Mouse (Mus musculus) MEL (cell line): ENCODE results near the gene Nosip. TPM values are rescaled to one million over a fixed set of nuclear protein-coding genes. Genes with fewer than 3 reads are reported as not detected.
"Not testable (repeated sequence)": the region's sequence is repeated elsewhere in the genome, so short reads cannot be mapped to it uniquely, and the experiment has no call there.

Experiments
- DNase-seq: peaks from one replicate; pipeline ENCODE4 v3.0.0; 2011; ENCODE audit warnings: low read depth, low spot score
- H3K27ac ChIP-seq: 2 replicates; pipeline ENCODE4 v1.5.1; 2012; ENCODE audit warnings: low read depth, mild to moderate bottlenecking, control low read depth, low read length, moderate library complexity; ENCODE audit not compliant: control insufficient read depth
- H3K27me3 ChIP-seq, 2 experiments: fragments of 150-350 bp in 1 of 2; sonication (generic) in 1 of 2; 2 replicates each; pipeline ENCODE4 v1.6.1; 2012; ENCODE audit warnings: low read length in 2 of 2, mild to moderate bottlenecking in 2 of 2, improper control_type of control experiment in 1 of 2, moderate library complexity in 1 of 2; ENCODE audit not compliant: insufficient read depth in 2 of 2, control insufficient read depth in 1 of 2
- H3K36me3 ChIP-seq, 2 experiments: 2 replicates each; pipeline ENCODE4 v1.6.1; 2012 to 2014; ENCODE audit warnings: low read length in 2 of 2, improper control_type of control experiment in 1 of 2, inconsistent platforms in 1 of 2, mild to moderate bottlenecking in 1 of 2; ENCODE audit not compliant: insufficient read depth in 2 of 2, control insufficient read depth in 1 of 2
- H3K4me1 ChIP-seq, 2 experiments: fragments of 150-350 bp in 1 of 2; sonication (generic) in 1 of 2; 2 replicates each; pipeline ENCODE4 v1.6.1; 2012; ENCODE audit warnings: low read length in 2 of 2, improper control_type of control experiment in 1 of 2, mild to moderate bottlenecking in 1 of 2; ENCODE audit not compliant: insufficient read depth in 2 of 2, control insufficient read depth in 1 of 2
- H3K4me3 ChIP-seq, 2 experiments: fragments of 150-350 bp in 1 of 2; sonication (generic) in 1 of 2; 2 replicates each; pipeline ENCODE4 v1.5.1; 2012; ENCODE audit warnings: low read depth in 2 of 2, low read length in 2 of 2, mild to moderate bottlenecking in 2 of 2, moderate library complexity in 2 of 2, control low read depth in 1 of 2, improper control_type of control experiment in 1 of 2; ENCODE audit not compliant: control insufficient read depth in 1 of 2, insufficient read depth in 1 of 2
- H3K79me2 ChIP-seq: 2 replicates; pipeline ENCODE4 v1.6.1; 2012; ENCODE audit warnings: mild to moderate bottlenecking, low read length, moderate library complexity; ENCODE audit not compliant: control insufficient read depth, poor library complexity, insufficient read depth
- H3K9ac ChIP-seq: 2 replicates; pipeline ENCODE4 v1.6.1; 2012; ENCODE audit warnings: low read depth, mild to moderate bottlenecking, control low read depth, low read length, moderate library complexity; ENCODE audit not compliant: control insufficient read depth, poor library complexity, severe bottlenecking
- H3K9me3 ChIP-seq: fragments of 150-350 bp; sonication (generic); replicated peaks from 2 replicates; pipeline ENCODE4 v1.6.1; 2012; ENCODE audit warnings: mild to moderate bottlenecking, low read length, improper control_type of control experiment, moderate library complexity; ENCODE audit not compliant: insufficient read depth
- BHLHE40 ChIP-seq: IDR thresholded peaks from 2 replicates; pipeline ENCODE4 v1.6.1; 2012; ENCODE audit warnings: low read depth, mild to moderate bottlenecking, inconsistent platforms, low read length, improper control_type of control experiment, borderline replicate concordance
- CHD2 ChIP-seq: IDR thresholded peaks from 2 replicates; pipeline ENCODE4 v1.6.1; 2011; ENCODE audit warnings: low read length, improper control_type of control experiment
- CTCF ChIP-seq, 3 experiments: IDR thresholded peaks in 2 of 3; conservative IDR thresholded peaks in 1 of 3; 2 replicates each; pipeline ENCODE4 v1.5.1; 2011 to 2012; ENCODE audit warnings: low read length in 3 of 3, low read depth in 2 of 3, mild to moderate bottlenecking in 2 of 3, improper control_type of control experiment in 1 of 3, inconsistent platforms in 1 of 3, mixed read lengths in 1 of 3, moderate library complexity in 1 of 3; ENCODE audit not compliant: control insufficient read depth in 1 of 3, insufficient read depth in 1 of 3, poor library complexity in 1 of 3, severe bottlenecking in 1 of 3
- EP300 ChIP-seq, 2 experiments: IDR thresholded peaks; 2 replicates each; pipeline ENCODE4 v1.6.1; 2011; ENCODE audit warnings: improper control_type of control experiment in 2 of 2, low read length in 2 of 2, low read depth in 1 of 2, mild to moderate bottlenecking in 1 of 2
- ETS1 ChIP-seq: IDR thresholded peaks from 2 replicates; pipeline ENCODE4 v1.6.1; 2012; ENCODE audit warnings: low read depth, mild to moderate bottlenecking, inconsistent platforms, low read length, improper control_type of control experiment, moderate library complexity
- GABPA ChIP-seq: IDR thresholded peaks from 2 replicates; pipeline ENCODE4 v1.6.1; 2012; ENCODE audit warnings: low read depth, mild to moderate bottlenecking, inconsistent platforms, low read length, improper control_type of control experiment, moderate library complexity
- HCFC1 ChIP-seq: IDR thresholded peaks from 2 replicates; pipeline ENCODE4 v1.6.1; 2012; ENCODE audit warnings: low read depth, mild to moderate bottlenecking, inconsistent platforms, low read length, improper control_type of control experiment, moderate library complexity
- JUND ChIP-seq: IDR thresholded peaks from 2 replicates; pipeline ENCODE4 v1.6.1; 2011; ENCODE audit warnings: low read depth, mild to moderate bottlenecking, improper control_type of control experiment, low read length
- KAT2A ChIP-seq: conservative IDR thresholded peaks from 2 replicates; pipeline ENCODE4 v1.6.1; 2012; ENCODE audit warnings: low read depth, low read length, improper control_type of control experiment, inconsistent platforms
- MAFK ChIP-seq: IDR thresholded peaks from 2 replicates; pipeline ENCODE4 v1.6.1; 2011; ENCODE audit warnings: low read depth, mild to moderate bottlenecking, low read length, improper control_type of control experiment, borderline replicate concordance
- MAZ ChIP-seq: IDR thresholded peaks from 2 replicates; pipeline ENCODE4 v1.6.1; 2012; ENCODE audit warnings: low read depth, mild to moderate bottlenecking, inconsistent platforms, low read length, improper control_type of control experiment
- MYB ChIP-seq: IDR thresholded peaks from 2 replicates; pipeline ENCODE4 v1.6.1; 2011; ENCODE audit warnings: mild to moderate bottlenecking, low read depth, low read length, improper control_type of control experiment
- MYC ChIP-seq: IDR thresholded peaks from 2 replicates; pipeline ENCODE4 v1.6.1; 2011; ENCODE audit warnings: low read depth, mild to moderate bottlenecking, low read length, improper control_type of control experiment, moderate library complexity
- NRF1 ChIP-seq: IDR thresholded peaks from 2 replicates; pipeline ENCODE4 v1.6.1; 2014; ENCODE audit warnings: low read depth, mild to moderate bottlenecking, inconsistent platforms, low read length, improper control_type of control experiment, moderate library complexity; ENCODE audit not compliant: poor library complexity, insufficient read depth, severe bottlenecking
- POLR2AphosphoS2 ChIP-seq: IDR thresholded peaks from 2 replicates; pipeline ENCODE4 v1.6.1; 2011; ENCODE audit warnings: low read length, improper control_type of control experiment
- RAD21 ChIP-seq: IDR thresholded peaks from 2 replicates; pipeline ENCODE4 v1.6.1; 2011; ENCODE audit warnings: mild to moderate bottlenecking, low read depth, low read length, improper control_type of control experiment
- SMC3 ChIP-seq: IDR thresholded peaks from 2 replicates; pipeline ENCODE4 v1.6.1; 2011; ENCODE audit warnings: low read depth, low read length, improper control_type of control experiment
- UBTF ChIP-seq: IDR thresholded peaks from 2 replicates; pipeline ENCODE4 v1.6.1; 2012; ENCODE audit warnings: low read depth, mild to moderate bottlenecking, inconsistent platforms, low read length, improper control_type of control experiment, moderate library complexity, borderline replicate concordance; ENCODE audit not compliant: insufficient read depth
- USF1 ChIP-seq: IDR thresholded peaks from 2 replicates; pipeline ENCODE4 v1.6.1; 2014; ENCODE audit warnings: low read depth, mild to moderate bottlenecking, inconsistent platforms, low read length, improper control_type of control experiment, moderate library complexity
- USF2 ChIP-seq, 2 experiments: IDR thresholded peaks; 2 replicates each; pipeline ENCODE4 v1.6.1; 2011 to 2012; ENCODE audit warnings: improper control_type of control experiment in 2 of 2, low read length in 2 of 2, borderline replicate concordance in 1 of 2, inconsistent platforms in 1 of 2, low read depth in 1 of 2, mild to moderate bottlenecking in 1 of 2; ENCODE audit not compliant: insufficient read depth in 1 of 2
- polyA plus RNA-seq, 2 experiments: library from polyadenylated mRNA; stranded (reverse) in 1 of 2; unstranded in 1 of 2; fragments of >175 nt in 1 of 2; fragments of >200 nt in 1 of 2; gene quantifications; 2 replicates each; pipeline versions ENCODE4 v1.2.1 to v1.2.4; 2012; ENCODE audit warnings: low replicate concordance in 2 of 2, low read depth in 1 of 2; ENCODE audit not compliant: insufficient read length in 2 of 2, insufficient read depth in 1 of 2, missing spikeins in 1 of 2
- total RNA-seq: library from RNA; depleted of rRNA; stranded (reverse); fragments of 300-350 nt; gene quantifications from 2 replicates; pipeline ENCODE4 v1.2.3, GENCODE M21; 2012

The Nosip gene
- total and polyA plus RNA-seq, 3 experiments = 50.7 to 78.9 TPM; not detected in 1

- TF ChIP-seq SMC3 = no peak
- no peak; the same call in 1 of the 2 replicates for TF ChIP-seq KAT2A
- TF ChIP-seq JUND = no peak
- peak in 1 of 2 experiments; percentile 36; a peak in 1 of 4 replicates for TF ChIP-seq EP300 (IDR thresholded peaks at IDR 0.05; ENCODE audit: low read depth in 1 of 2, low read length in 2 of 2)
These were observed 44.8 kb upstream of the Nosip start, which contains the start of gene Rras (continued) for GRCm38 (mm10) chr7:45017242-45018061.

- no peak overlapping the region for H3K27ac ChIP-seq
These were observed 43.1 kb upstream of the Nosip start for GRCm38 (mm10) chr7:45019031-45019571.

GRCm38 (mm10) chr7:45020225-45020624 is 42.0 kb upstream of the Nosip start:
- peaks cover 0 to 11% of the 10 kb centered on the region in 2 experiments; a peak in 3 of 4 replicates for H3K4me1 ChIP-seq
- H3K27me3 ChIP-seq = no peaks in the 10 kb centered on the region
- no peaks in the 10 kb centered on the region for H3K9me3 ChIP-seq
- peaks cover 5% of the 10 kb centered on the region; the same call in 1 of the 2 replicates for H3K79me2 ChIP-seq
- H3K36me3 ChIP-seq = peaks cover 0 to 9% of the 10 kb centered on the region in 2 experiments; a peak in 2 of 4 replicates
- H3K9ac ChIP-seq = no peak overlapping the region
- TF ChIP-seq HCFC1 (no peak), CTCF (IDR thresholded peaks at IDR 0.05 in 2 of 3, conservative IDR thresholded peaks at IDR 0.05 in 1 of 3; ENCODE audit: control insufficient read depth in 1 of 3, insufficient read depth in 1 of 3, low read depth in 2 of 3, low read length in 3 of 3, poor library complexity in 1 of 3, severe bottlenecking in 1 of 3) (no peak), MAFK (no peak), JUND (no peak), USF1 (no peak), MYC (no peak), RAD21 (no peak), CHD2 (no peak), BHLHE40 (no peak), UBTF (no peak), NRF1 (no peak), USF2 (IDR thresholded peaks at IDR 0.05; ENCODE audit: borderline replicate concordance in 1 of 2, insufficient read depth in 1 of 2, low read depth in 1 of 2, low read length in 2 of 2) (no peak), POLR2AphosphoS2 (no peak), MAZ (no peak), MYB (no peak)
- no peak for DNase-seq
- H3K4me3 ChIP-seq = no peak overlapping the region
- no peak overlapping the region for H3K27ac ChIP-seq

More at GRCm38 (mm10) chr7:45019031-45019571, 43.1 kb upstream of the Nosip start:
- DNase-seq = peak; percentile 34
- H3K9ac ChIP-seq = peak overlapping the region; percentile 31; the same call in 1 of the 2 replicates
- H3K9me3 ChIP-seq = no peaks in the 10 kb centered on the region
- peaks cover 12% of the 10 kb centered on the region for H3K79me2 ChIP-seq
- H3K27me3 ChIP-seq = no peaks in the 10 kb centered on the region
- TF ChIP-seq GABPA (no peak), CHD2 (no peak), BHLHE40 (no peak), MAFK (no peak), EP300 (IDR thresholded peaks at IDR 0.05; ENCODE audit: low read depth in 1 of 2, low read length in 2 of 2) (no peak), KAT2A (no peak), ETS1 (no peak), RAD21 (no peak), USF1 (no peak)
- H3K4me3 ChIP-seq = no peak overlapping the region
- H3K36me3 ChIP-seq = peaks cover 0 to 17% of the 10 kb centered on the region in 2 experiments; a peak in 2 of 4 replicates
- peaks cover 4 to 20% of the 10 kb centered on the region in 2 experiments for H3K4me1 ChIP-seq

DNA sequence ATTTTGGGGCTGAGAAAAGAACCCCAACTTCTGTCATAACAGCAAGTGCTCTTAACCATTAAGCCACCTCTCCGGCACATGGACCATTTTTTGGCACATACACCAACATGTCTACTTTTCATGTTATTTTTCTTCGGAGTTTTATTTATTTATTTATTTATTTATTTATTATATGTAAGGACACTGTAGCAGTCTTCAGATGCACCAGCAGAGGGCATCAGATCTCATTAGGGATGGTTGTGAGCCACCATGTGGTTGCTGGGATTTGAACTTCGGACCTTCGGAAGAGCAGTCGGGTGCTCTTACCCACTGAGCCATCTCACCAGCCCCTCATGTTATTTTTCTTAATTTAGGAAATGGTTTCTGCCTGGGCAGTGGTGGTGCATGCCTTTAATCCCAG is 38.5 kb upstream of the Nosip start:
- not testable (repeated sequence) for H3K9ac ChIP-seq, H3K27ac ChIP-seq, H3K9me3 ChIP-seq, H3K4me3 ChIP-seq, H3K4me1 ChIP-seq, DNase-seq, H3K27me3 ChIP-seq, H3K79me2 ChIP-seq, H3K36me3 ChIP-seq
